Mouse (Mus musculus) embryonic stem cell, embryonic (primary cell): ENCODE measurements around the gene Hnrnpa1.

ENCODE experiments used
- CTCF ChIA-PET, 4 experiments: fragments of 300-600 bp in 2 of 4; fragments of 350-600 bp in 2 of 4; sonication (Branson Sonifier 250); formaldehyde crosslinking; loops; one replicate each; lab custom pipeline; 2022; ENCODE audit warnings: inconsistent platforms in 2 of 4; lab: Charles Lee
- POLR2A ChIA-PET, 4 experiments: fragments of 300-600 bp in 2 of 4; fragments of 350-600 bp in 2 of 4; sonication (Branson Sonifier 250); formaldehyde crosslinking; loops; one replicate each; lab custom pipeline; 2022; ENCODE audit warnings: antibody characterized with exemption in 4 of 4, inconsistent platforms in 1 of 4; lab: Charles Lee

Gene Hnrnpa1

DNA sequence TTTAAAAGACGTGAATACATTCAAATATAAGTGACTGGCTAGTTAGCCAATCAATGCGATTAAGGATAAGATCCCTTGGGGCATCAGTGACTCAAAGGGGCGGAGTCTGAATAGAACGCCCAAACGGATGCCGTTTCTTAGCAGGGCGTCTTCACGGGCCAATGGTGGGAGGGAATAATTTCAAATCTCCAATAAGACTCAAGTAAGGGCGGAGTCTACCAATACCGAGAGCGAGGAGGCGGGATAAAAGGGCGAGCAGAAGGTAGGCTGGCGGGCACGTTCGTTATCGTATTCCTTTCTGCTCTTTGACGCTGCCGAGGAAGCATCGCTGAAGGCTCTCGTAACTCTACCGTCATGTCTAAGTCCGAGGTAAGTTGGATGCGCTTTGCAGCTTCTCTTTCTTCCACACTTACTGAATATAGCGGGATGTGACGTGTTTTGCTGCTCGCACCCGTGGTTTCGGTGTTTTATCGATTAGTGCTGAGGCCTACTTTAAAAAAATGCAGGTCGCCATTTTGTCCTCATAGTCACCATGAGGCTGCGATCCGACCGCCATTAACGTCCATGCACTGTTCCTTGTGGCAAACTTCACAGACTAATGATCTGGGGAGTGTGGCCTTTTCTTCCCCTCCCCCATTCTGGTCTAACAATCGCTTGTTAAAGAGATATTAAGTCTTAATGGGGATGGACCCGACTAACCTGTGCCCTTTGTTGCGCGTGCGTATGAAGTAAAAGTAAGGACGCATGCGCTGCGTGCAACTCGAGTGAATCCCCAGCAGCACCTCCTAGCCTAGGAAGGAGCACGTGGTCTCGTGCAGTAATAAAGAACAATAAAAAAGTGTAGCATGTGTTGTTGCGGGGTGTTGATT, at the start of gene Hnrnpa1:
TSS of gene Hnrnpa1 (plus strand) at position 273 of the 869 bp plus-strand sequence.
- POLR2A ChIA-PET: interaction anchor here (0.6 to 14.0 kb wide), 81 partner anchors 8 to 838 kb away, joined by 3 to 700 read pairs (median 5); partner anchors contain the start of genes Copz1 (in 3 of the 4), Nfe2 (in 2 of the 4), Atp5g2 (in 1 of the 4) and Calcoco1 (in 1 of the 4)
- CTCF ChIA-PET: interaction anchor here in 3 of 4 experiments (0.6 to 1.1 kb wide), 4 partner anchors 15 to 66 kb away, joined by 3 to 4 read pairs (median 4); no protein-coding TSS in a partner anchor

DNA sequence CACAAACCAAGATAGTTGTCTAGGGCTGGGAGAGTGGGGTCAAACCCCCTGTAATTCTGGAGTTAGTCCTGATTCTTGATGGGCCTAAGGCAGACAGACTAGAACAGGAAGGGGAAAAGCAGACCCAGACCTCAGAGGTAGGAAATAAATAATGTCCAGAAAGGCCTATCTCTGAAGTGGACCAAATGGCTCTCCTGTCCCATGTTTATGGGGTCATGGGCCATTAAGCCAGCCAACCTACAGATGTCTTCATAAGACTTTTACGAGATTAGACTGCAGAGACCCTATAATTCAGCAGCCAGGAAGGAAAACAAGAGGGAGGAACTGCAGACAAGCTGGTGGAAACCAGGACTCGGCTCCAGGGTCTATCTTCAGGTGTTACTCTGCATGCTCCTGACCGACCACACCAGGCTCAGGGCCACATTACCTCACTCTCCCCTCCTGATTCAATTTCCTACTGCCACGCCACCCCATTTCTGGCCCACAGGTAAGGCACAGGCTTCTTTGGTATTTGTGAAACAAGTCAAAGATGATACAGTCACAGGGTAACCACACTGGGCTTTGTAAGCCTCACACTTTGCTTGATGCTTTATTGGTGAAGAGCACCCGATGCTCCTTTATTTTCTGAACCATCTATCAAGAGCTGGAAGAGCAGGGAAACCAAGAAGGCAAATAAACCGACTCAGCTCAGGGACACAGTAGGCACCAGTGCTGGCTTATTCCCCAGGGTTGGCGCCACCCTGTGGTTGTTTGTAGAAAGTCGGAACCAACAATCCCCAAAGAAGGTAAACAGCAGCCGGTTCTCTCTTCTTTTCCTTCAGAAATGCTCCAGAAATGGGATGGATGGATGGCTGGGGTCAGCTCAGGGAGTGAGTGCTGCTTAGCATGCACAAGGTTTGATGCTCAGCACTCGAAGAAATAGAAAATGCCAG, 49.4 kb upstream of the Hnrnpa1 start:
- CTCF ChIA-PET: interaction anchor here (0.5 to 14.1 kb wide), 47 partner anchors 7 to 454 kb away, joined by 3 to 250 read pairs (median 4); partner anchors contain the start of genes Copz1 (in 1 of the 4), Gpr84 (in 1 of the 4), Hoxc10 (in 1 of the 4) and Hoxc5 (in 1 of the 4)

DNA sequence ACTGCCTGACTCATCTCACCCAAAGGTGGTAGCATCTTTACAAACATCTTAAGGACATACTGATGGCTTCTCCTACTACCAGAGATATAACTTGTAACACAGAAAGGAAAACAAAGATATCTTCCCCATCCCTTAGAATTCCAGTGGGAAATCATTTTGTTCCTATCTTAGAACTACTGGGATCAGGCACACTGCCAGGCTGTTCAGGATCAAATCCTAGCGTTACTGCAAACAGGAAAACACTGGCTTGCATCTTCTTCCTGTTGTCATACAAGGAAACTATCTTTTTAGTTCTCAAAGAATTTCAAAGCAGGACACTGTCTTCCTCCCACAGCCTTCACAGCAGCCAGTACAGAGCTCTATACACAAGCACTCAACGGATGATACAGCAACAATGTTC, 46.6 kb upstream of the Hnrnpa1 start:
- ChIA-PET POLR2A (interaction anchor here in 2 of 4 experiments (0.6 to 2.0 kb wide), 2 partner anchors 15 to 46 kb away, joined by 3 to 8 read pairs; partner anchors contain the start of genes Cbx5 (in 1 of the 2) and Hnrnpa1 (in 1 of the 2)), CTCF (interaction anchor here in 1 of 4 experiments (1.2 kb wide), 1 partner anchor 11 kb away, joined by 3 read pairs; no protein-coding TSS in a partner anchor)

More for the DNA sequence above, 49.4 kb upstream of the Hnrnpa1 start:
- POLR2A ChIA-PET: interaction anchor here (0.7 to 9.3 kb wide), 21 partner anchors 8 to 279 kb away, joined by 3 to 60 read pairs (median 4); partner anchors contain the start of genes Cbx5 (in 2 of the 4) and Hnrnpa1 (in 1 of the 4)

DNA sequence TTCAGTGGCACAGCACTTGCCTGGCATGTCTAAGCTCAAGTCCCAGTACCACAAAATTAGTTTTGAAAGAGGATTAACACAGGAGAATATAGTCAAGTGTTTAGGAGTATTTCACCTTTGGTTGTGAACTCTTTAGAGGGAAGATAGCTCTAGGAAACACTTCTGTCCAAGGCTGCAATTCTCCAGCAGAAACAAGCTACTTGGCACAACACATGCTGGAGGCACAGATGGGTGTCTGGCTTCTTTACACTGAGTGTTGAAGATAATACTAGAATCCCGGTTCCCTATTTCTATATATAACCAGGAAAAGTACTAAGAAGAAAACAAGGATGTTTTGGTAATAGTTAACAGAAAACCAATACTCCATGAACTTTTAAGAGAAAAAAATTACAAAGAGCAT, 43.4 kb upstream of the Hnrnpa1 start:
- POLR2A ChIA-PET: interaction anchor here in 3 of 4 experiments (0.5 to 4.4 kb wide), 7 partner anchors 9 to 76 kb away, joined by 3 to 21 read pairs (median 5); partner anchors contain the start of genes Cbx5 (in 2 of the 3), Copz1 (in 1 of the 3) and Hnrnpa1 (in 1 of the 3)

DNA sequence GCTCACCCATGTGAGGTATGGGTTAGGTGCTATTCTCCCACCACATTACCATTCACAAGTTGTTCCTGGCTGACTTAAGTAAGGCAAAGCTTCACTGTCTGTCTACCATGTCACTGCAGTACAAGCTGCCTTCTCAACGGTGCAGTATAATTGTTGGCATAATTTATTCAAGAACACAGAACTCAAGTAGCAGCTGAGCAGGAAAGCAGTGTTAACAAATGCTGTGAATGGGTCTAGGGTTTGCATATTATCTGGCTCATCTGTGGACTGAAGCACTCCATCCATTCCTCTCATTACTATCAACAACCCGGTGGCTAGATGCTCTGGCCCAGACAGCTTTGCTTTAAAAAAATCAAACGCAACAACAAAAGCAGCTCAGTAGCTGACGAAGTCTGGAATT, 42.4 kb upstream of the Hnrnpa1 start:
- POLR2A ChIA-PET: interaction anchor here in 2 of 4 experiments (0.8 to 4.4 kb wide), 11 partner anchors 10 to 143 kb away, joined by 3 to 21 read pairs (median 5); partner anchors contain the start of genes Cbx5 (in 2 of the 2), Copz1 (in 2 of the 2) and Hnrnpa1 (in 1 of the 2)

More for the DNA sequence above, 43.4 kb upstream of the Hnrnpa1 start:
- CTCF ChIA-PET: interaction anchor here in 1 of 4 experiments (2.2 kb wide), 1 partner anchor 118 kb away, joined by 5 read pairs; no protein-coding TSS in a partner anchor

DNA sequence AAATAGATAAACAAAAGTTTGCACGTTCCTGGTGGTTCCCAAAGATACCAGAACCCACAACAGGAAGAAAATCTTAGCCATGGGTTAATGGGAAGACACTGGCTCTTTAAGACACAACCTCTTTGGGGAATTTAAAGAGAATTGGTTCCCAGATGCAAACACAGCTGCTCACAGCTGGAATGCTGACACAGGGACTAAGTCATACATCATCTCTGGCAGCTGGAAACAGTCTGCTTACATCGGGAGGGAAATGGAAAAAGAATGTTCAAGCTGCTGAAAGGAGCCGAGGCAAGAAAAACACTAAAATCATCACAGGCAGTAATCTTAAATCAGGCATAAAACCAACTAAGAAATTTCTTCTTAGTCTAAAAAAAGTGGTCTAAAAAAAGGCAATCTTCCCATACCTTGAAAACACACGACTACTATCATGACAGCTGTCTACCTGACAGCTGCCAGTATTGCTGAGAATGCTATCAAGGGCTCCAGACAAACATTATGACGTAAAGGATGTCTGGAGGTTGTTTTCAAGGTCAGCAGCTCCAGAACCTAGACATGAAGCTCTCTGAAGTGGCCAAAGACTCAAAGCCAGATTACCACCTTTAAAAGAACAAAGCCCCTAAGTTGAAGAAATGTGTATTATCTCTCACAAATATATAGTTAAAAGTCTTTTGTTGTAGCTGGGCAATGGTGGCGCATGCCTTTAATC, 38.0 kb upstream of the Hnrnpa1 start:
- CTCF ChIA-PET: interaction anchor here in 2 of 4 experiments (0.7 to 1.5 kb wide), 3 partner anchors 11 to 82 kb away, joined by 3 to 4 read pairs (median 3); no protein-coding TSS in a partner anchor
- POLR2A ChIA-PET: interaction anchor here in 3 of 4 experiments (0.6 to 2.4 kb wide), 12 partner anchors 11 to 732 kb away, joined by 3 to 9 read pairs (median 3); partner anchors contain the start of gene Pcbp2 (in 1 of the 3)

More for the DNA sequence above, 42.4 kb upstream of the Hnrnpa1 start:
- CTCF ChIA-PET: interaction anchor here in 3 of 4 experiments (0.6 to 1.3 kb wide), 6 partner anchors 12 to 123 kb away, joined by 3 to 4 read pairs (median 4); no protein-coding TSS in a partner anchor

DNA sequence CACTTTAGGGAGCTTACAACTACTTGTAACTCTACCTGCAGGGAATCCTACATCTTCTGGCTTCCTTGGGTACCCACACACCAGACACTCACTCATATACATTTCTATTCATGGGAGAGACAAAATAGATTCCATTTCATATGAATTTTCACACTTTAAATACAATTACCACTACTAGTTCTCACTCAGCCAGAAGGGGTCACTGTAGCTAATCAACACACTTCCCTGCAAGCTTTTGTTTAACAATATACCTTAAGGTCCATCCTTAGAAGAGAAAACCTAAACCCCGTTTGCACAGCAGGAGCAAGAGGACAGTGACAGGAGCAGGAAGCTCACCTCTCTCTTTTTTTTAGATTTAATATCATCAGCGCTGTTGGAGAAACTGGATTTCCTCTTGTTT, 35.1 kb upstream of the Hnrnpa1 start:
- POLR2A ChIA-PET: interaction anchor here in 2 of 4 experiments (0.6 to 2.2 kb wide), 11 partner anchors 10 to 127 kb away, joined by 3 to 7 read pairs (median 5); partner anchors contain the start of genes Cbx5 (in 2 of the 2), Copz1 (in 2 of the 2) and Hnrnpa1 (in 1 of the 2)

DNA sequence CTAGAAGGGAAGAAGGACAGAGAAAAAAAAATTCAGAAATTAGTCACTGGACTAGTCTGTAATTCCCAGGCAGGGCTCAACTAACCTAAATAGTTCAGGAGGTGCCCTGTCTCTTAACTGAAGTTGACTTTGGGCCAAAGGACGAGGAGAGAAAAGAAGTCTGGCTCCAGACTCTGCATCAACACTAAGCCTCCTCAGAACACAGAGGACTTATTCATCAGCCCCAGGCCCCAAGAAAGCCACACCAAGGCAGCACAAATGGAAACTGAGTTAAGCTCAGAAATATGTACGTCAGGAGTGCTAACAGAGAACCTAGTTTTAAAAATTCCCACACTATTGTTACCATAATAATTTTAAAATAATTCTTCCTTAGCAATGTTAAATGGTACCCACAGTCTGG, 26.1 kb upstream of the Hnrnpa1 start:
- ChIA-PET POLR2A (interaction anchor here (0.7 to 27.8 kb wide), 24 partner anchors 8 to 107 kb away, joined by 3 to 700 read pairs (median 5); partner anchors contain the start of genes Cbx5 (in 3 of the 4), Copz1 (in 2 of the 4) and Hnrnpa1 (in 2 of the 4)), CTCF (interaction anchor here in 2 of 4 experiments (0.6 to 2.0 kb wide), 7 partner anchors 26 to 1979 kb away, joined by 3 to 13 read pairs (median 5); no protein-coding TSS in a partner anchor)

More for the DNA sequence above, 35.1 kb upstream of the Hnrnpa1 start:
- CTCF ChIA-PET: interaction anchor here in 1 of 4 experiments (0.6 to 1.8 kb wide), 8 partner anchors 14 to 111 kb away, joined by 3 to 7 read pairs (median 4); no protein-coding TSS in a partner anchor

DNA sequence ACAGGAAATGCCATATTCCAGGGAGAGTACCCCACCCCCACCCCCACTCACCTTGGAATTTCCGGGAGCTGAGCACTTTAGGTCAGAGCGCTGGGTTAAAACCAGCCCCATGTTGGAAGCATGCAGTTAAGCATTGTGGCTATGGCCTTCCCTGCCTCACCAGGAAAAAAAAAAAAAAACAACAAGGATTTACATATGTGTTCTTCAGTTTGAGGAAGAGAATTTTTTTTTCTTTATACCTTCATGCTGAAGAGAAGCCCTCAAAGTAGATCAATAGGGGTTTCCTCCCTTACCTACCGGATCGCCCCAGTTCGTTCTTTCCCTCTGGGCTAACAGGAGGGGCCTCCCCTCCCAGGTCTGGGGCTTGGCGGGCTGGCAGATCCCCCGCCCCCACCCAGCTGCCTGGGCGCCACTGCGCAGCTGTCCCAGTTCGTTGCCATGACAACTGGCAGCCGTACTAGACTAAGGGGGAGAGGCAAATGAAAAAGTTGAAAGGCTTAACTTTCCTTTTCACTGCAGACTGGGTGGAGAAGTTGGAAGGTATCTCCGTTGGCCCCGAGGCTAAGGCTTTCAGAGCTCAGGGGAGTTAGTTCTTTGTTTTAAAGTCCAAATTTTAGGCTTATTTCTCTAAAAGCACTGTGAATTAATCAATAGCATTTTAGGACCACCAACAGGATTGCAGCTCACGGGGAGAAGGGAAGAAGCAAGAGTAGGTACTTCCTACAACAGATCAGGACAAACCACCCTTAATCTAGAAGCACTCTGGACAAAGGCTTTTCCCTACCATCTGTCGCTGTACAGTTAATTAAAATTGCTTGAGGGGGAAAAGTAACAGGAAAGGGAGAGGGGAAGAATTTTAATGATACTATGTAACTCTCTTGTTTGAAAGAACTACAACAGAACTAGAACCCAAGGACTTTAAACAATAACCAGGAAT, 25.0 kb upstream of the Hnrnpa1 start:
- ChIA-PET CTCF (interaction anchor here (0.5 to 2.0 kb wide), 18 partner anchors 9 to 1980 kb away, joined by 3 to 13 read pairs (median 4); no protein-coding TSS in a partner anchor), POLR2A (interaction anchor here (0.6 to 27.8 kb wide), 46 partner anchors 7 to 545 kb away, joined by 3 to 700 read pairs (median 4); partner anchors contain the start of genes Cbx5 (in 4 of the 4), Hnrnpa1 (in 3 of the 4) and Copz1 (in 2 of the 4))

DNA sequence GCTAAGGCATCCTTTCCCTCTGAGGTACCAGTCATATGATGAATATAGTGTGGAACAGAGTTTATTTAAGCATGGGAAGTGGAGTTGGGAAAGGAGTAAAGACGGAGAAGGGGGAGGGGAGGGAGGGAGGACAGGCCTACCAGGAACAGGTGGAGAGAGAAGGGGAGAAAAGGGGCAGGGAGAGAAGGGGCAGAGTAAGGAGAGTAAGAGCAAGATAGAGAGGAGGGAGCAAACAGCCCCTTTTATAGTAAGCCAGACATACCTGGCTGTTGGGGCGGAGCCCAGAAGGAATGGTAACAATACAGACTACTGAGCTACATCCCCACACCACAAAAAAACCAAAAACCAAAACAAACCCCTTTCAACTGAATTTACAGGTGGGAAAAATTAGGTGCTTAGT, 24.2 kb upstream of the Hnrnpa1 start:
- POLR2A ChIA-PET: interaction anchor here (0.6 to 27.8 kb wide), 25 partner anchors 8 to 545 kb away, joined by 3 to 700 read pairs (median 5); partner anchors contain the start of genes Cbx5 (in 4 of the 4), Hnrnpa1 (in 3 of the 4) and Copz1 (in 2 of the 4)
- CTCF ChIA-PET: interaction anchor here in 3 of 4 experiments (0.6 to 2.0 kb wide), 7 partner anchors 33 to 105 kb away, joined by 3 to 8 read pairs (median 3); no protein-coding TSS in a partner anchor

DNA sequence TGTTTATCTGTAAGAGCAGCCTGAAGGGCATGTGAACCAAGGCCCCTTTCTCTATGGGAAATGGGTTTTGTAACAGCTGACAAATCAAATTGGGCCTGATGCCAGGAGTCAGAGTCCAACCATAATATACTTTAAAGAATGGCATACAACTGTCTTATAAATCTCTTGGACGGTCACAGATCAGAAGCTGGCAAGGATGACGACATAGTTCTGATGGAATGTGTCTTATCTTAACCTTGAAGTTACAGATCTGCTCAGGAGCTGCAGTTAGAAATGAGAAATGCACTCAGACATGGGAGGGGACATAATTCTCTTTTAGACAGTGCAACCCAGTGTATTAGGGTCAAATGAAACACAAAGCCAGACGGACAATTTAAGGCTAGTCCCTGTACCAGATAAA, 19.4 kb upstream of the Hnrnpa1 start:
- CTCF ChIA-PET: interaction anchor here in 2 of 4 experiments (0.9 to 2.5 kb wide), 5 partner anchors 11 to 94 kb away, joined by 3 to 11 read pairs (median 3); no protein-coding TSS in a partner anchor

DNA sequence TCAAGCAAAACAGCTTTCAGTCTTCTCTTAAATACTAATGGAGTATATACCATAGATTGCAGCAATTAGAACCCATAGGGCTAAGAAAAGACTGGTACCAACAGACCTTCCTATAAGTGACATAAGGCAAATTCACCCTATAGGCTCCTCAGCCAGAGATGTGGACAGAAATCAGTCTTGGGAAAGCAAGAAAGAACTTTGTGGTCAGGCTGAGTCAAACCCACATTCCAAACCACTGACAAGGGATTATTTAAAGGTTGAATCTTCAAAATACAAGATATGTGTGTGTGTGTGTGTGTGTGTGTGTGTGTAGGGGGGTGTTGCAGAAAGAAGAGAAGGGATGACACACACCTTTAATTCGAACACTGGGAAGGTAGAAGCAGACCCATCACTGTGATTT, 18.8 kb upstream of the Hnrnpa1 start:
- POLR2A ChIA-PET: interaction anchor here in 2 of 4 experiments (0.6 to 27.8 kb wide), 12 partner anchors 10 to 893 kb away, joined by 3 to 700 read pairs (median 4); partner anchors contain the start of genes Cbx5 (in 2 of the 2) and Hnrnpa1 (in 1 of the 2)
- CTCF ChIA-PET: interaction anchor here in 3 of 4 experiments (0.6 to 2.5 kb wide), 9 partner anchors 11 to 242 kb away, joined by 3 to 11 read pairs (median 4); no protein-coding TSS in a partner anchor

More for the DNA sequence above, 19.4 kb upstream of the Hnrnpa1 start:
- POLR2A ChIA-PET: interaction anchor here in 3 of 4 experiments (0.6 to 27.8 kb wide), 14 partner anchors 9 to 72 kb away, joined by 3 to 700 read pairs (median 4); partner anchors contain the start of genes Cbx5 (in 2 of the 3) and Hnrnpa1 (in 1 of the 3)

DNA sequence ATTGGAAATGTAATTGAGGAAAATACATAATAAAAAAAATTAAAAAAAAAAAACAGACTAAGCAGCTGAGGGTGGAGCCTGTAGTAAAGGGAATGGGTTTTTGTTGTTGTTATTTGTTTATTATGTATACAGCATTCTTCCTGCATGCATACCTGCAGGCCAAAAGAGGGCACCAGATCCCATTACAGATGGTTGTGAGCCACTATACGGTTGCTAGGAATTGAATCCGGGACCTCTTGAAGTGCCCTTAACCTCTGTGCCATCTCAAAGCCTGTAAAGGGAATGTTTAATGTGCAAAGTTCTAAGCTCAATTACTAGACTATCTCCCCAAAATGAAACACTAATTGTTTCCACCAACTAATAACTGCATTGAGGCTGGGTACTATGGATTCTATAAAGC, 16.1 kb upstream of the Hnrnpa1 start:
- ChIA-PET CTCF (interaction anchor here in 2 of 4 experiments (0.5 to 0.6 kb wide), 3 partner anchors 9 to 265 kb away, joined by 4 to 5 read pairs (median 5); no protein-coding TSS in a partner anchor), POLR2A (interaction anchor here in 3 of 4 experiments (0.6 to 27.8 kb wide), 14 partner anchors 8 to 719 kb away, joined by 3 to 700 read pairs (median 5); partner anchors contain the start of genes Cbx5 (in 2 of the 3), Copz1 (in 1 of the 3) and Hnrnpa1 (in 1 of the 3))
